Mouse (Mus musculus) C2C12 (cell line): ENCODE measurements around the gene Ccl28.

ENCODE experiments used
- CTCF ChIP-seq: IDR thresholded peaks from one replicate; pipeline ENCODE4 v1.5.1; 2011; ENCODE audit not compliant: control insufficient read depth, insufficient read depth, insufficient read length
- MAX ChIP-seq: IDR thresholded peaks from one replicate; pipeline ENCODE4 v1.6.1; 2011; ENCODE audit warnings: mild to moderate bottlenecking, control low read depth
- MYOD1 ChIP-seq: IDR thresholded peaks from one replicate; pipeline ENCODE4 v1.6.1; 2011; ENCODE audit warnings: low read depth; ENCODE audit not compliant: control insufficient read depth, insufficient read length
- MYOG ChIP-seq: IDR thresholded peaks from one replicate; pipeline ENCODE4 v1.6.1; 2011; ENCODE audit not compliant: control insufficient read depth, insufficient read length; ENCODE audit errors: extremely low read depth

DNA sequence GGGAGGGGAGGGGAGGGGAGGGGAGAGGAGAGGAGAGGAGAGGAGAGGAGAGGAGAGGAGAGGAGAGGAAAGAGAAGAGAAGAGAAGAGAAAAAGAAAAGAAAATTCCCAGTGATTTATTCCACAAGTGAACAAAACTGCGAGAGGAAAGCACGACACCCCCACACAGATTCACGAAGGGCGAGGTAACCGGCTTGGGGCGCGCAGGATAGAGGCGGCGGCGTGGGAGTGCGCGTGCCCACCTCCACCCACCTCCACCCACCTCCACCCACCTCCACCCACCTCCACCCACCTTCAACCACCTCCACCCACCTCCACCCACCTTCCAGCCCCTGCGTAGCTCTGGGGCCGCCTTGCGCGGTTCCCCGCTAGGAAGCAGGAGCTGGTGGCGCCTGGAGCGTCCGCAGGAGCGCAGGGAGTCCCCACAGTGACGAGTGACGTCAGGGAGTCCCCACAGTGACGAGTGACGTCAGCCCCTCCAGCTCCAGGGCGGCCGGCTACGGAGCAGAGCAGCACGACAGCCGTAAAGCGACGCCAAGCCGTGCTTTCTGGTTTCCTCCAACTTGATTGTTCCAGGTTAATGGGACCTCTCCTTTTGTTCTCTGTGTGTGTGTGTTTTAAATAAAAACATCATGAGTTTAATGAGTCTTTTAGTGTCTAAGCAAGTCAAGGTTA lies 8.0 kb downstream of the Ccl28 start:
- TF ChIP-seq CTCF (no peak), MYOG (no peak), MAX (no peak), MYOD1 (no peak)
